Mouse (Mus musculus) spleen, postnatal 0 days (tissue): ENCODE data around the gene Prima1. TPM values are rescaled to one million over a fixed set of nuclear protein-coding genes. Genes with fewer than 3 reads are reported as not detected.

Source experiments
- polyA plus RNA-seq: library from polyadenylated mRNA; unstranded; fragments of >200 nt; fragmentation: Nextera tagmentation; extraction: Ambion mirVana; gene quantifications from 2 replicates; pipeline ENCODE4 v1.2.1, GENCODE M21; 2015

Prima1 gene
- polyA plus RNA-seq: not detected in 2 replicates

GRCm38 (mm10) chr12:103242083-103242581 lies at the start of gene Prima1:
TSS of gene Prima1 (minus strand) at chr12:103242150.

Other genes with a start within 250 kb of the Prima1 start
- not detected in 2 replicates for gene Fam181a, start 68.8 kb upstream of the Prima1 start, polyA plus RNA-seq
- gene Asb2, start 113.9 kb upstream of the Prima1 start, polyA plus RNA-seq: 6.2 and 9.0 TPM in 2 replicates
- 16.8 and 18.1 TPM in 2 replicates for gene Otub2, start 146.5 kb upstream of the Prima1 start, polyA plus RNA-seq
- 0.28 and 0.52 TPM in 2 replicates for gene 9330161L09Rik, start 165.7 kb upstream of the Prima1 start, polyA plus RNA-seq
- gene Ddx24, start 183.7 kb upstream of the Prima1 start, polyA plus RNA-seq: 96.9 and 105 TPM in 2 replicates
- gene Ifi27, start 192.1 kb upstream of the Prima1 start, polyA plus RNA-seq: 85.4 and 87.8 TPM in 2 replicates
- 147 and 188 TPM in 2 replicates for gene Ifi27l2a, start 201.5 kb upstream of the Prima1 start, polyA plus RNA-seq
- not detected in 2 replicates for gene Ifi27l2b, start 215.1 kb upstream of the Prima1 start, polyA plus RNA-seq